In genomic region chr8:64690845-64691244, GRCm38 (mm10) we compare ENCODE assay signal across 8 mouse cellular contexts. TPM values are rescaled to one million over a fixed set of nuclear protein-coding genes. Genes with fewer than 3 reads are reported as not detected.
DNase-seq lines count a peak whose midpoint lies in the region; ATAC-seq and TF ChIP-seq lines count a peak whose summit lies in the region.
"Had no signal": no experiment of that assay in that cellular context is flagged by ENCODE, and none has a peak within 500 bp of the region (broad histone marks: within the 10 kb centered on the region; RNA-seq: fewer than 3 reads in every experiment).

No protein-coding gene starts in this region.

- TF ChIP-seq EP300 in heart, postnatal 0 days (IDR thresholded peaks at IDR 0.05; ENCODE audit: low read depth): no peak

- peak overlapping the region; percentile 72; the same call in 1 of the 2 replicates for H3K4me3 ChIP-seq in heart, postnatal 0 days (ENCODE audit: low read depth, low read length)
- H3K4me3 ChIP-seq in forebrain, embryonic 10.5 days: peak overlapping the region; percentile 8; the same call in 1 of the 2 replicates
- peak overlapping the region; percentile 70 for H3K4me3 ChIP-seq in hindbrain, embryonic 15.5 days
- H3K4me3 ChIP-seq in neural tube, embryonic 12.5 days: peak overlapping the region; percentile 54

- no peak for DNase-seq in heart, postnatal 0 days (ENCODE audit: low spot score)
- DNase-seq in heart, postnatal 4 days: no peak
- no peak for DNase-seq in forebrain, embryonic 10.5 days (ENCODE audit: extremely low spot score, low spot score)
- DNase-seq in thymus, postnatal 14 days: no peak
- DNase-seq: thymus, postnatal 4 days had no signal

- no peak for TF ChIP-seq CTCF in heart, postnatal 0 days (IDR thresholded peaks at IDR 0.05; ENCODE audit: low read depth)

- no peak overlapping the region for H3K9ac ChIP-seq in heart, postnatal 0 days (replicated peaks; ENCODE audit: low read depth, low read length)
- peak overlapping the region; percentile 99 for H3K9ac ChIP-seq in hindbrain, embryonic 15.5 days
- H3K9ac ChIP-seq in neural tube, embryonic 12.5 days: peak overlapping the region; percentile 79; the same call in 1 of the 2 replicates

- 73% methylated on average over 6 of the region's 6 CpGs for WGBS in heart, postnatal 0 days
- 88% methylated on average over 6 of the region's 6 CpGs for WGBS in forebrain, embryonic 10.5 days
- 54% methylated on average over 6 of the region's 6 CpGs for WGBS in hindbrain, embryonic 15.5 days
- WGBS in neural tube, embryonic 12.5 days: 83% methylated on average over 6 of the region's 6 CpGs

- no peak for ATAC-seq in heart, postnatal 0 days (ENCODE audit: insufficient read depth, low read depth)
- ATAC-seq in hindbrain, embryonic 15.5 days (ENCODE audit: low FRiP score, low read depth): no peak
- no peak for ATAC-seq in neural tube, embryonic 12.5 days (ENCODE audit: low FRiP score, low read depth)
- ATAC-seq in megakaryocyte, adult 5-6 weeks (ENCODE audit: poor library complexity, severe bottlenecking): no peak

- H3K4me1 ChIP-seq in heart, postnatal 0 days (ENCODE audit: control insufficient read depth, insufficient read depth): peaks cover 7% of the 10 kb centered on the region; the same call in 1 of the 2 replicates
- H3K4me1 ChIP-seq in forebrain, embryonic 10.5 days: peaks cover 31% of the 10 kb centered on the region
- H3K4me1 ChIP-seq in hindbrain, embryonic 15.5 days (replicated peaks): peaks cover 27% of the 10 kb centered on the region
- H3K4me1 ChIP-seq in neural tube, embryonic 12.5 days: peaks cover 21% of the 10 kb centered on the region; the same call in 1 of the 2 replicates

- H3K4me2 ChIP-seq in heart, postnatal 0 days (ENCODE audit: low read depth, low read length): no peak overlapping the region; the same call in 1 of the 2 replicates
- peak overlapping the region; percentile 64 for H3K4me2 ChIP-seq in hindbrain, embryonic 15.5 days
- H3K4me2 ChIP-seq in neural tube, embryonic 12.5 days (replicated peaks): peak overlapping the region; percentile 64

- H3K27ac ChIP-seq in heart, postnatal 0 days (ENCODE audit: low read depth): no peak overlapping the region
- H3K27ac ChIP-seq in forebrain, embryonic 10.5 days: no peak overlapping the region
- H3K27ac ChIP-seq in hindbrain, embryonic 15.5 days (replicated peaks): peak overlapping the region; percentile 99
- H3K27ac ChIP-seq in neural tube, embryonic 12.5 days: no peak overlapping the region

- no peaks in the 10 kb centered on the region for H3K9me3 ChIP-seq in heart, postnatal 0 days (replicated peaks; ENCODE audit: control insufficient read depth, low read length)
- no peaks in the 10 kb centered on the region for H3K9me3 ChIP-seq in forebrain, embryonic 10.5 days
- H3K9me3 ChIP-seq in hindbrain, embryonic 15.5 days: no peaks in the 10 kb centered on the region
- H3K9me3 ChIP-seq in neural tube, embryonic 12.5 days: no peaks in the 10 kb centered on the region

- no peaks in the 10 kb centered on the region for H3K27me3 ChIP-seq in heart, postnatal 0 days (ENCODE audit: control insufficient read depth, insufficient read depth, low read length)
- H3K27me3 ChIP-seq in forebrain, embryonic 10.5 days (ENCODE audit: poor library complexity, severe bottlenecking): peaks cover 12% of the 10 kb centered on the region
- no peaks in the 10 kb centered on the region for H3K27me3 ChIP-seq in hindbrain, embryonic 15.5 days
- H3K27me3 ChIP-seq in neural tube, embryonic 12.5 days (replicated peaks): no peaks in the 10 kb centered on the region

- H3K36me3 ChIP-seq in heart, postnatal 0 days (replicated peaks; ENCODE audit: control insufficient read depth, insufficient read depth, low read length): no peaks in the 10 kb centered on the region
- 0 out of 2 replicates have a peak, but pooled peaks cover 5% of the 10 kb centered on the region for H3K36me3 ChIP-seq in forebrain, embryonic 10.5 days (replicated peaks)
- H3K36me3 ChIP-seq in hindbrain, embryonic 15.5 days: no peaks in the 10 kb centered on the region
- H3K36me3 ChIP-seq in neural tube, embryonic 12.5 days: no peaks in the 10 kb centered on the region

RNA-seq across cellular contexts. Expression of gene Cpe, which starts 2.0 kb away (rescaled TPM):
- 149 and 153 TPM in 2 replicates for total RNA-seq in heart, postnatal 0 days (2014; rRNA removed; ENCODE audit: low replicate concordance)
- polyA plus RNA-seq in heart, postnatal 0 days (2015; fragmentation: Nextera tagmentation; extraction: Ambion mirVana): 247 and 273 TPM in 2 replicates
- 100 to 1,000 TPM; 182 to 200 TPM for total RNA-seq in heart, postnatal 4 days (2021)
- polyA plus RNA-seq in forebrain, embryonic 10.5 days (2016; fragmentation: Nextera tagmentation; extraction: Ambion mirVana): 98.7 and 107 TPM in 2 replicates
- polyA plus RNA-seq in hindbrain, embryonic 15.5 days (2015; fragmentation: Nextera tagmentation; extraction: Ambion mirVana): 709 and 723 TPM in 2 replicates
- polyA plus RNA-seq in neural tube, embryonic 12.5 days (2016; fragmentation: Nextera tagmentation; extraction: Ambion mirVana): 423 and 464 TPM in 2 replicates
- not detected in 2 replicates for total RNA-seq in megakaryocyte, adult 5-6 weeks (2015)
- total RNA-seq in megakaryocyte, adult 5-6 weeks (2017): 0.33 TPM in 1 of 2 replicates, not detected in the other

RNA-seq across cellular contexts. Expression of gene Msmo1, which starts 42.7 kb away (rescaled TPM):
- 19.8 and 41.2 TPM in 2 replicates for total RNA-seq in heart, postnatal 0 days (2014; rRNA removed; ENCODE audit: low replicate concordance)
- polyA plus RNA-seq in heart, postnatal 0 days (2015; fragmentation: Nextera tagmentation; extraction: Ambion mirVana): 30.6 and 33.3 TPM in 2 replicates
- total RNA-seq in heart, postnatal 4 days (2021): 10 to 100 TPM; 30.7 to 30.9 TPM
- polyA plus RNA-seq in forebrain, embryonic 10.5 days (2016; fragmentation: Nextera tagmentation; extraction: Ambion mirVana): 208 and 215 TPM in 2 replicates
- 158 and 161 TPM in 2 replicates for polyA plus RNA-seq in hindbrain, embryonic 15.5 days (2015; fragmentation: Nextera tagmentation; extraction: Ambion mirVana)
- 151 and 157 TPM in 2 replicates for polyA plus RNA-seq in neural tube, embryonic 12.5 days (2016; fragmentation: Nextera tagmentation; extraction: Ambion mirVana)
- 50.1 TPM in 2 replicates for total RNA-seq in megakaryocyte, adult 5-6 weeks (2015)
- 88.1 and 100 TPM in 2 replicates for total RNA-seq in megakaryocyte, adult 5-6 weeks (2017)

Comparison
In these comparisons a context has a peak if more than half of its experiments do, and no peak if none do; other contexts are left out.
1. H3K4me3 ChIP-seq: peak in every context shown above with its lines; median percentile 72 in heart, postnatal 0 days; 70 in hindbrain, embryonic 15.5 days; 54 in neural tube, embryonic 12.5 days; 8 in forebrain, embryonic 10.5 days.